Mouse (Mus musculus) embryonic stem cell, embryonic (primary cell): Measurements from ENCODE around the gene Lrit3.
"Not testable (repeated sequence)": the region's sequence is repeated elsewhere in the genome, so short reads cannot be mapped to it uniquely, and the experiment has no call there.

Source experiments
- CTCF ChIA-PET, 4 experiments: fragments of 300-600 bp in 2 of 4; fragments of 350-600 bp in 2 of 4; sonication (Branson Sonifier 250); formaldehyde crosslinking; loops; one replicate each; lab custom pipeline; 2022; ENCODE audit warnings: inconsistent platforms in 2 of 4; lab: Charles Lee
- POLR2A ChIA-PET, 4 experiments: fragments of 300-600 bp in 2 of 4; fragments of 350-600 bp in 2 of 4; sonication (Branson Sonifier 250); formaldehyde crosslinking; loops; one replicate each; lab custom pipeline; 2022; ENCODE audit warnings: antibody characterized with exemption in 4 of 4, inconsistent platforms in 1 of 4; lab: Charles Lee

Lrit3 gene

GRCm38 (mm10) chr3:129820847-129821246 is 17.0 kb upstream of the Lrit3 start:
- ChIA-PET POLR2A (interaction anchor here in 3 of 4 experiments (0.7 to 1.2 kb wide), 3 partner anchors 24 to 490 kb away, joined by 3 to 5 read pairs (median 4); no protein-coding TSS in a partner anchor), CTCF (interaction anchor here in 1 of 4 experiments (0.7 kb wide), 1 partner anchor 175 kb away, joined by 18 read pairs; no protein-coding TSS in a partner anchor)

- CTCF ChIA-PET: no interaction called here
These were observed 4.8 kb downstream of the Lrit3 start for GRCm38 (mm10) chr3:129799011-129799410.

GRCm38 (mm10) chr3:129798551-129798950 is 5.3 kb downstream of the Lrit3 start:
- CTCF ChIA-PET: no interaction called here
- POLR2A ChIA-PET: no interaction called here

More at GRCm38 (mm10) chr3:129799011-129799410, 4.8 kb downstream of the Lrit3 start:
- POLR2A ChIA-PET: no interaction called here

- CTCF ChIA-PET: interaction anchor here in 1 of 4 experiments (0.5 kb wide), 1 partner anchor 240 kb away, joined by 5 read pairs; no protein-coding TSS in a partner anchor
- POLR2A ChIA-PET: interaction anchor here in 1 of 4 experiments (1.0 kb wide), 1 partner anchor 23 kb away, joined by 3 read pairs; no protein-coding TSS in a partner anchor
These were observed 6.5 kb downstream of the Lrit3 start for GRCm38 (mm10) chr3:129797341-129797740.

GRCm38 (mm10) chr3:129793801-129794200 is 10.0 kb downstream of the Lrit3 start:
- POLR2A ChIA-PET: no interaction called here
- CTCF ChIA-PET: no interaction called here

GRCm38 (mm10) chr3:129782746-129783145 is 21.1 kb downstream of the Lrit3 start:
- ChIA-PET POLR2A (no interaction called here), CTCF (interaction anchor here in 1 of 4 experiments (1.2 kb wide), 1 partner anchor 10 kb away, joined by 4 read pairs; no protein-coding TSS in a partner anchor)

- ChIA-PET CTCF (interaction anchor here in 2 of 4 experiments (1.1 to 1.4 kb wide), 4 partner anchors 11 to 42 kb away, joined by 3 to 4 read pairs (median 4); no protein-coding TSS in a partner anchor), POLR2A (interaction anchor here in 1 of 4 experiments (0.5 kb wide), 1 partner anchor 50 kb away, joined by 4 read pairs; the partner anchor contains the start of gene Gar1)
These were observed 22.4 kb downstream of the Lrit3 start for GRCm38 (mm10) chr3:129781435-129781834.

GRCm38 (mm10) chr3:129771210-129771609 is 32.6 kb downstream of the Lrit3 start:
- ChIA-PET POLR2A (interaction anchor here in 1 of 4 experiments (0.6 kb wide), 1 partner anchor 853 kb away, joined by 7 read pairs; no protein-coding TSS in a partner anchor), CTCF (no interaction called here)

GRCm38 (mm10) chr3:129766971-129767794 is 36.6 kb downstream of the Lrit3 start:
- CTCF ChIA-PET: interaction anchor here in 1 of 4 experiments (0.5 kb wide), 1 partner anchor 11 kb away, joined by 3 read pairs; no protein-coding TSS in a partner anchor
- POLR2A ChIA-PET: interaction anchor here in 1 of 4 experiments (0.6 kb wide), 1 partner anchor 169 kb away, joined by 5 read pairs; no protein-coding TSS in a partner anchor

GRCm38 (mm10) chr3:129766106-129766505 is 37.7 kb downstream of the Lrit3 start:
- ChIA-PET POLR2A (no interaction called here), CTCF (no interaction called here)

GRCm38 (mm10) chr3:129757599-129757998 is 46.2 kb downstream of the Lrit3 start:
- CTCF ChIA-PET: not testable (repeated sequence)
- POLR2A ChIA-PET: interaction anchor here in 1 of 4 experiments (1.4 kb wide), 1 partner anchor 33 kb away, joined by 4 read pairs; no protein-coding TSS in a partner anchor

- POLR2A ChIA-PET: interaction anchor here in 1 of 4 experiments (0.6 to 1.4 kb wide), 3 partner anchors 8 to 1795 kb away, joined by 3 read pairs; no protein-coding TSS in a partner anchor
These were observed 48.9 kb downstream of the Lrit3 start, which contains the start of gene Egf for GRCm38 (mm10) chr3:129754650-129755604. Gene Egf (minus strand): TSS chr3:129755316.

GRCm38 (mm10) chr3:129744803-129745202 is 59.0 kb downstream of the Lrit3 start:
- ChIA-PET POLR2A (interaction anchor here in 2 of 4 experiments (0.5 to 1.6 kb wide), 3 partner anchors 11 to 403 kb away, joined by 3 to 7 read pairs (median 6); no protein-coding TSS in a partner anchor), CTCF (interaction anchor here (0.5 to 1.8 kb wide), 18 partner anchors 9 to 1559 kb away, joined by 3 to 6 read pairs (median 4); partner anchors contain the start of gene Egf (in 2 of the 4))

More at GRCm38 (mm10) chr3:129754650-129755604, 48.9 kb downstream of the Lrit3 start, which contains the start of gene Egf:
- CTCF ChIA-PET: interaction anchor here in 3 of 4 experiments (0.6 to 2.0 kb wide), 4 partner anchors 10 to 1591 kb away, joined by 4 to 6 read pairs (median 5); no protein-coding TSS in a partner anchor

- CTCF ChIA-PET: no interaction called here
- POLR2A ChIA-PET: no interaction called here
These were observed 61.0 kb downstream of the Lrit3 start for GRCm38 (mm10) chr3:129742781-129743180.

- ChIA-PET POLR2A (no interaction called here), CTCF (interaction anchor here in 2 of 4 experiments (1.0 kb wide), 2 partner anchors 8 to 10 kb away, joined by 3 to 4 read pairs; no protein-coding TSS in a partner anchor)
These were observed 65.3 kb downstream of the Lrit3 start for GRCm38 (mm10) chr3:129738291-129739183.
